Mouse (Mus musculus): ENCODE measurements around the gene Edaradd.

Edaradd gene

DNA sequence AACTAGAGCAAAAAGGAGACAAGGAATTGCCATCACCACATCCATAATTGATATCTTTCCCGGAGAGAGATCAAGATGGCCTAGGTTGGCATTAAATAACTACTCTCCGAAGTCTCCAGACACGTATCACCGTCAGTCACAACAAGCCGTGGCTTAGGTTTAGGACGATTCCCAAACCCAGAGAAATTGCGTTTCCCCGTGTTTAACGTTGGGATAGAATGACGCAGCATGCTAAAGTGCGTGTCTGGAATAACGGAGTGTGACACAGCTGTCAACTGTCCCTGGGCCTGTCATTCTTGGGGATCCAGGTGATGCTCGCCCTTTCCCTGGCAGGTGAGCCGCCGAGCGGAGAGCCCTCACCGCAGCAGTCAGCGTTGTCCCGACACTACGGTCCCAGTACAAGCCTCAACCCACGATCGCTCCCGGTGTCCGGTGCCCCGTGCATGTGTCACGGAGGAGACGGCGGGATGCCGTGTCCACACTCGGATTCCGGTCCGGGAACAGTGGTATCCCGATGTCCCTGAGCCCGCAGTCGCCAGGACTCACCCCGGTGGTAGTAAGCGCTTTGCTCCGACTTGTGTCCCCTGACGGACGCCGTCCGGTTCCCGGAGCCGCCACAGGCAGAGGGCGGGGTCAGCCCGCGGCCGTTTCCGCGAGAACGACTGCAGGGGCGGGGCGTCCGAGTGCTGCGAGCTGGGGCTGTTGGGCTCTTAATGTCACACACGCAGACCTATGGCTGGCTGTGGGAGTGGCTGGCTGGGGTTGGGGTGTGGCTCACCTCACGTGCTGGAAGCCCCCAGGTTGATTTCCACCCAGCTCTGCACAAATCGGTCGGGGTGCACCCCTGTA is 59.1 kb downstream of the Edaradd start:
- DNase-seq (ENCODE audit: low spot score in 2 of 2), result peak; percentile 94 to 96

DNA sequence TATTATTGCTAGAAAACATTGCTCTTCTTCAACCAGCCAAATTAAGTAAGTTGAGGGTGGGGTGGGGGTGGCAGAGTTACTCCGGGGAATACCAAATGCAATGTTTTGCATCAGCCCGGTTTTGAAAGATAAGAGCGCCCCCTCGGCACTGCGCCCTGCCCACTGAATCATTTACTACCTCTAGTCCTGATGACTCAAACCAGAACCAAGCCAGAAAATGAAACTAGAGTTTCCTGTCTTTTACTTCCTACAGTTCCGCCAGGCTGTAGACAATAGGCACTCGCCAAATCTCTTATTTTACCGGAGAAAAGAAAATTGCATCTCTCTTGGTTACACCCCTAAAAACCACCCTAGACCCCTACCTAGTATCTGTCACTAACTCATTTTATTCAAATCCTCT is 59.8 kb downstream of the Edaradd start:
- peak; percentile 36 to 46 for DNase-seq (ENCODE audit: low spot score in 2 of 2)

DNA sequence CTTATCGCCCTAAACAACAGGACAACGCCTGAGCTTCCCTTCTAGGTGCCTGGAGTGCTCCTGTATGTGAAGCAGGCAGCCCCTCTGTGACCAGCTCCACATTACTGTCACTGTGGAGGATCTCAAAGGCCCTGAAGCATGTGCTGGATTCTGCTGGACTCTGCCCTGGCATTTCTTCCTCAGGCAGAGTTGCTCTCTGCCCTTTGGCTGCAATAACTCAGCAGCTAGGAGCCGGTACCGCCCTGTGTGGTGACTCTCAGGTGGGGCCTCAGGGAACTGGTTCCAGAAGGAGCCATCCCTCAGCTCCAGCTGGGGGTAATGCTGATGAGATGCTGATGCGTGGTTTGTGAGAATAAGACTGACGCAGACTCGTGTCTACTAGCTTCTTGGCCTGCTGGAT is 63.5 kb downstream of the Edaradd start:
- DNase-seq (ENCODE audit: low spot score in 2 of 2), result no peak

DNA sequence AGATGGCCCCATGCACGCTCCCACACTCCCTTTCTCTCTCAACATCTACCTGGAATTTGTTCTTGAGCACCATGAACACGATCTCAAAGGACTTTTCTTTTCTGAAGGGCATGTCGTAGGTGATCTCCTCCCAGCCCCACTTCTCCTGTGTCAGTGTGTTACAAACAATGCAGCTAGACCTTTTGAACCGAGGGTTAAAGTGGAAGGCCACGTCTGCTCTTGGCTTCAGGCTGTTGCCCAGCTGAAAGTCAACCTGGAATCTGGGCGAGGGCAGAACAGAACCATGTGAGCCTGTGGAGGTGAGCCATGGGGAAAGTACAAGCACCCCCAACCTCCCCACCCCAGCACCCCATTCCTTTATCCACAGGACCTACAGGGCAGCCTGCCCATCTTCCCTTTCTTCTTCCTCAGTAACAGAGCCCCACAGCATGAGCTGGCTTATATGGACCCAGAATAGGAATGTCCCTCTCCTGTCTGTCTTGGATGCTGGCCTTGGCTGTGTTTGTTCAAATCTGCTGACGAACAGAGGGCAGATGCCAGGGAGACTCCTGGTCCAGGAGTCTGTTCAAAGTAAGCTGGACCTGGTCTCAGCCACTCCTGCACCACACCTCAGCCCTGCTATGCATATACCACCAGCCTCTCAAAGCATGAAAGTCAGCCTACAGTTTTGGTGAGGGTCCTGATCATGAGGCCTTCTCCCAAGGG is 65.4 kb downstream of the Edaradd start:
- DNase-seq (ENCODE audit: low spot score in 2 of 2), result no peak

DNA sequence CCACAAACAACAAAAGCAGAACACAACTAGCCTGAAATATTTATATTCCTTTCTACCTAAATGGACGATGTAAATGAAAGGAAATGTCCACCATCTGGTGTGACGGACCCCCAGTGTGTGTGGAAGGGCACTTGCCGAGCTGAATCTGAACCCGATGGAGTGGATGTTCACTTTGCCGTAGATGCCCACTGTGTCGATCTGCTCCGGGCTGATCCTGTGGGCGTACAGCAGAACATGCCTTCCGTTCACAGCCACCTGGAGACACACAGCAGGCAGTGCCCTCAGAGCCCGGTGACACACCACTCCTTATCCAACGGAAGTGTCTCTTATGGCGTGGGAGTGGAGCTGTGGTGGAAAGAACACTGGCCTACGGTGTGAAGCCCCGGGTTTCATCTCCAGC is 67.1 kb downstream of the Edaradd start:
- DNase-seq (ENCODE audit: low spot score in 2 of 2), result no peak

DNA sequence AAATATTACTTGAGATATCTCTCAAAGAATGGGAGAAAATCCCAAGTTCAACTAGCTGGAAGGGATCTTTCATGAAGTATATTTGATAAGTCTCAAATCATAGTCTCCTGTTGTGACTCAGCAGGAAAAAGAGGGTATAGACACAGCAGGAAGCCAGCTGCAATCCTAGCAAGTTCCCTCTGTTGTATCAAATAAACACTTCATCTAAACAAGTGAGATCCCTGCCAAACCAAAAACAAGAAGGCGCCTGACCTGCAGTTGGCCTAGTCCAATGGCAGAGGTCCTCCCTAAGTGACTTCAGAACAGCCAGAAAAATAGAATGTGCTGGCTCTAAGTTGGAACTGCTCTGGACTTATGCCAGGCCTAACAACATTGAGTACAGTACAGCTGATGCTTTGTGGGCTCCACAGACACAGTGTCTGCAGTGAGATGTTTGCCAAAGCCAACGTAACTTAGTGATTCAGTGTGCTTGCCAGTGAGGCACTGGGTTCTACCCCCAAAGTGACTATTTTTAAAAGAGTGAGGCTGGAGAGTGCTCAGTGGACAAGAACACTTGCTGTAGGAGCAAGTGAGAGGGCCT is 78.1 kb downstream of the Edaradd start:
- no peak for DNase-seq (ENCODE audit: low spot score in 2 of 2)

DNA sequence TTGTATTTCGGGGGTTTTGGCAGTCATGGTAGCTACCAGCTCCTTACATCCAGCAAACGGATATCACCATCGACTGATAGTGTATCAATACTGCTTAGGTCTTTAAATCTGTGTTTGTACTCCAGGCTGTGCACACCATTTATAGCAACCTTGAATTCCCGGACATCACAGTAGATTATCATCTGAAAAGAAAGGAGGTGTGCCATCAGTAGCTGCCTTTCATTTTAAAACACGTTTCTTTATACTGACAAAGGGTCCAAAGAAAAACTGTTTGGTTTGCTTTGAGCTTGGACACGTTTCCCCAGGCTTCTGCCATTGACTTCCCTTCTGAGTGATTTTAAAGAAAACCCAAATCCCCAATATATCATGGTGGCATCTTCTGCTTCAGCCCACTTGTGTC is 79.4 kb downstream of the Edaradd start:
- DNase-seq (ENCODE audit: low spot score in 2 of 2), result no peak

DNA sequence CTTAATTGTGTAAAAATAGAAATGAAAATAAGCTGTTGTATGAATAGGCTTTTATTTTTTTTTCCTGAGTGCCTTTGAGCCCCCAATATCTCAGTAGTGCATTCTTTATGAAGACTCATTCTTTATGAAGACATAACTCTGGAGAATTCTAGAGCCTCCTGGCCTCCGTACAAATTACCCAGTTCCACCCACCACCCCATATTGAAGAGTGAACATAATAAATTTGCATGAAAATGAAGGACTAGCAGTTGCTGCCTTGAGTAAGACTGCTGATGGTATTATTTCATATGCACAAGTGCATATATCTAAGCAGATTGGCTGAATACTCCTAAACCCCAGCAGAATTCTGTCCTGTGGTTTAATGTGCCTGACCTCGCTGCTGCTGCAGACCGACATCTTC is 80.7 kb downstream of the Edaradd start:
- DNase-seq (ENCODE audit: low spot score in 2 of 2), result no peak

DNA sequence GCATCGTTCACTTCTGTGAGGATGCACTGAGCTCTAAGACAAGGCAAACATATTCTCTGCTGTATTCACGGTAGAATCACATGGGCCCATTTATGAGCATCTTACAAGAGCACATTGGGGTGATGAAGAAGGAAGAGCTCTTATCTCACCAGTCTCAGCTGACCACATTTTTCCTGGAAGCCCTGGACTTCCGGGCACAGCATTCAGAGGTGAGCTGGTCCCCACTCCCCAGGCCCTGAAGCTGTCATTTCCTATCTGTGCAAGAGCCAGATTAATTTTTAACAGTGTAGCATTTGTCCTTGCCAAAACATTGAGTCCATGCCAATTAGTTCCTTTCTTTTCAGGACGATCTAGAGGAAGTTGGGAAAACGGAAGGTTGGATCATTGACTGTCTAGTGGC is 86.4 kb downstream of the Edaradd start:
- DNase-seq (ENCODE audit: low spot score in 2 of 2), result no peak

DNA sequence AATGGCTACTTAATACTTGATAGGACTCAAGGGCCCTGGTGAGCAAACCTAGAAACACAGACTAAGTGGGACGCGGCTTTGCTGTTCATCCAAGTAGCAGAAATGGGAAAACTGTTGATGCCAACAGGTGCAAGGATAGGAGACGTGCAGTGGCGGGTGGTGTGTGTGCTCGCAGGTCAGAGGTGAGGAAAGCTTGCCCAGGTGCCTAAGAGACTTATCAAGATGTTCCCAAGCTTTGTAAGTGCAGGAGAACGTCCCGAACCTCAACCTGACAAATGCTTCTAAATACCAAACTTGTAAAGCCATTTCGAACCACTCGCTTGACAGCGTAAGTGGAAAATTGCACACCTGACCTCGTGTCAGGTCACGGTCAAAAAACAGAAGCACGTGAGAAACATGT is 91.7 kb downstream of the Edaradd start:
- DNase-seq (ENCODE audit: low spot score in 2 of 2), result no peak
